Mouse (Mus musculus) midbrain, postnatal 0 days (tissue): ENCODE measurements around the gene Cwc25. TPM values are rescaled to one million over a fixed set of nuclear protein-coding genes. Genes with fewer than 3 reads are reported as not detected.
A peak's percentile ranks its signal among the peaks of the same experiment; 100 is the strongest.

Experiments used
- ATAC-seq: fragments of 200-750 bp; cut with Nextera tagmentation; 2 replicates; pipeline ENCODE4 v1.8.0; 2017; ENCODE audit warnings: moderate number of reproducible peaks, mild to moderate bottlenecking, moderate TSS enrichment, moderate library complexity; ENCODE audit not compliant: low FRiP score
- DNase-seq: peaks from one replicate; pipeline ENCODE4 v3.0.0-alpha.2; 2015; ENCODE audit warnings: low spot score
- H3K27ac ChIP-seq: fragments of 300-500 bp; sonication (generic); 2 replicates; pipeline ENCODE4 v1.5.1; 2014; ENCODE audit warnings: low read depth, mild to moderate bottlenecking, low read length, mixed read lengths
- H3K27me3 ChIP-seq: fragments of 300-500 bp; sonication (generic); 2 replicates; pipeline ENCODE4 v1.6.1; 2014; ENCODE audit warnings: low read length, control low read depth, mixed read lengths; ENCODE audit not compliant: insufficient read depth
- H3K36me3 ChIP-seq: fragments of 300-500 bp; sonication (generic); 2 replicates; pipeline ENCODE4 v1.6.1; 2014; ENCODE audit warnings: low read length, control low read depth, mixed read lengths; ENCODE audit not compliant: insufficient read depth
- H3K4me1 ChIP-seq: fragments of 300-500 bp; sonication (generic); 2 replicates; pipeline ENCODE4 v1.6.1; 2014; ENCODE audit warnings: mild to moderate bottlenecking, control low read depth, antibody characterized with exemption, low read length, mixed read lengths; ENCODE audit not compliant: insufficient read depth
- H3K4me2 ChIP-seq: fragments of 300-500 bp; sonication (generic); 2 replicates; pipeline ENCODE4 v1.6.1; 2014; ENCODE audit warnings: low read depth, mild to moderate bottlenecking, low read length, mixed read lengths; ENCODE audit not compliant: poor library complexity, severe bottlenecking
- H3K4me3 ChIP-seq: fragments of 300-500 bp; sonication (generic); 2 replicates; pipeline ENCODE4 v1.5.1; 2014; ENCODE audit warnings: low read depth, mild to moderate bottlenecking, low read length, moderate library complexity
- H3K9ac ChIP-seq: fragments of 300-500 bp; sonication (generic); replicated peaks from 2 replicates; pipeline ENCODE4 v1.6.1; 2014; ENCODE audit warnings: mild to moderate bottlenecking, low read length, moderate library complexity, mixed read lengths; ENCODE audit not compliant: poor library complexity, severe bottlenecking
- H3K9me3 ChIP-seq: fragments of 300-500 bp; sonication (generic); 2 replicates; pipeline ENCODE4 v1.6.1; 2016; ENCODE audit warnings: low read length, control low read depth
- CTCF ChIP-seq: IDR thresholded peaks from 2 replicates; pipeline ENCODE4 v1.5.1; 2016; ENCODE audit warnings: antibody characterized with exemption, mild to moderate bottlenecking
- WGBS: fragments of 180-500 bp; shearing (Covaris S2); extraction: QIAGEN DNeasy Blood & Tissue Kit; methylation state at CpG from one replicate; pipeline ENCODE4 v1.1.7; 2014; 5-methylcytosine and 5-hydroxymethylcytosine counted together
- polyA plus RNA-seq: library from polyadenylated mRNA; unstranded; fragments of >200 nt; fragmentation: Nextera tagmentation; extraction: Ambion mirVana; gene quantifications from 2 replicates; pipeline ENCODE4 v1.2.1, GENCODE M21; 2015
- total RNA-seq: library from RNA; depleted of rRNA; stranded (reverse); fragments of >200 nt; gene quantifications from 2 replicates; pipeline ENCODE4 v1.2.3, GENCODE M21; 2014

The Cwc25 gene
- total and polyA plus RNA-seq, 2 experiments from 2014 or later: 12.0 to 16.0 TPM

- no peak for ATAC-seq
- 55% methylated on average over 5 of the region's 5 CpGs for WGBS
- H3K4me1 ChIP-seq: no peaks in the 10 kb centered on the region; the same call in 1 of the 2 replicates
- H3K27ac ChIP-seq: no peak overlapping the region
- H3K4me2 ChIP-seq: no peak overlapping the region
- no peaks in the 10 kb centered on the region for H3K9me3 ChIP-seq
- no peak for DNase-seq
- no peaks in the 10 kb centered on the region for H3K27me3 ChIP-seq
- H3K4me3 ChIP-seq: no peak overlapping the region
- peaks cover 26% of the 10 kb centered on the region for H3K36me3 ChIP-seq
- TF ChIP-seq CTCF: no peak
- H3K9ac ChIP-seq: no peak overlapping the region
These were observed 10.3 kb upstream of the Cwc25 start for GRCm38 (mm10) chr11:97776497-97777128.

- ATAC-seq: no peak
- Histone ChIP-seq H3K9ac (no peak within 1 kb of the TSS), H3K27me3 (no peaks in the 10 kb centered on the region), H3K9me3 (no peaks in the 10 kb centered on the region), H3K4me3 (no peak within 1 kb of the TSS), H3K4me2 (no peak within 1 kb of the TSS), H3K4me1 (no peaks in the 10 kb centered on the region; the same call in 1 of the 2 replicates), H3K27ac (no peak within 1 kb of the TSS), H3K36me3 (peaks cover 26% of the 10 kb centered on the region)
- 41% methylated on average over 17 of the region's 17 CpGs for WGBS
- no peak for TF ChIP-seq CTCF
- no peak for DNase-seq
These were observed 9.6 kb upstream of the Cwc25 start, which contains the start of gene 1700001P01Rik for GRCm38 (mm10) chr11:97775808-97776496. Gene 1700001P01Rik (minus strand): TSS chr11:97775918.

GRCm38 (mm10) chr11:97775186-97775585, 8.8 kb upstream of the Cwc25 start:
- H3K9me3 ChIP-seq: no peaks in the 10 kb centered on the region
- WGBS: 75% methylated on average over 13 of the region's 13 CpGs
- no peak for DNase-seq
- H3K27me3 ChIP-seq: no peaks in the 10 kb centered on the region
- no peaks in the 10 kb centered on the region; the same call in 1 of the 2 replicates for H3K4me1 ChIP-seq
- H3K4me3 ChIP-seq: no peak overlapping the region
- no peak overlapping the region for H3K9ac ChIP-seq
- ATAC-seq: no peak
- peaks cover 24% of the 10 kb centered on the region for H3K36me3 ChIP-seq
- no peak overlapping the region for H3K27ac ChIP-seq
- TF ChIP-seq CTCF: no peak
- H3K4me2 ChIP-seq: no peak overlapping the region

GRCm38 (mm10) chr11:97771410-97771809, 5.1 kb upstream of the Cwc25 start:
- no peak overlapping the region for H3K4me3 ChIP-seq
- WGBS: 78% methylated on average over 14 of the region's 14 CpGs
- H3K36me3 ChIP-seq: peaks cover 4% of the 10 kb centered on the region; the same call in 1 of the 2 replicates
- H3K4me1 ChIP-seq: no peaks in the 10 kb centered on the region
- no peaks in the 10 kb centered on the region for H3K27me3 ChIP-seq
- no peaks in the 10 kb centered on the region for H3K9me3 ChIP-seq
- ATAC-seq (no peak), DNase-seq (no peak)
- TF ChIP-seq CTCF: no peak
- no peak overlapping the region for H3K9ac ChIP-seq
- H3K27ac ChIP-seq: no peak overlapping the region
- H3K4me2 ChIP-seq: no peak overlapping the region

- no peaks in the 10 kb centered on the region for H3K9me3 ChIP-seq
- H3K4me2 ChIP-seq: no peak overlapping the region
- DNase-seq (no peak), ATAC-seq (no peak)
- no peaks in the 10 kb centered on the region for H3K27me3 ChIP-seq
- no peaks in the 10 kb centered on the region for H3K36me3 ChIP-seq
- 34% methylated on average over 2 of the region's 2 CpGs for WGBS
- no peak for TF ChIP-seq CTCF
- H3K4me1 ChIP-seq: peaks cover 10% of the 10 kb centered on the region; the same call in 1 of the 2 replicates
- H3K9ac ChIP-seq: no peak overlapping the region
- H3K4me3 ChIP-seq: no peak overlapping the region
- H3K27ac ChIP-seq: no peak overlapping the region
These were observed 3.3 kb upstream of the Cwc25 start for GRCm38 (mm10) chr11:97769704-97770103.

GRCm38 (mm10) chr11:97761638-97762037, 4.7 kb downstream of the Cwc25 start:
- Histone ChIP-seq H3K4me1 (peaks cover 10% of the 10 kb centered on the region; the same call in 1 of the 2 replicates), H3K36me3 (peaks cover 22% of the 10 kb centered on the region), H3K9ac (no peak overlapping the region), H3K9me3 (no peaks in the 10 kb centered on the region), H3K4me2 (no peak overlapping the region), H3K27ac (no peak overlapping the region), H3K4me3 (no peak overlapping the region), H3K27me3 (no peaks in the 10 kb centered on the region)
- ATAC-seq (no peak), DNase-seq (peak; percentile 44)
- peak; percentile 61 for TF ChIP-seq CTCF
